Comparison of ENCODE assay signal across 26 mouse cellular contexts in the genomic region with DNA sequence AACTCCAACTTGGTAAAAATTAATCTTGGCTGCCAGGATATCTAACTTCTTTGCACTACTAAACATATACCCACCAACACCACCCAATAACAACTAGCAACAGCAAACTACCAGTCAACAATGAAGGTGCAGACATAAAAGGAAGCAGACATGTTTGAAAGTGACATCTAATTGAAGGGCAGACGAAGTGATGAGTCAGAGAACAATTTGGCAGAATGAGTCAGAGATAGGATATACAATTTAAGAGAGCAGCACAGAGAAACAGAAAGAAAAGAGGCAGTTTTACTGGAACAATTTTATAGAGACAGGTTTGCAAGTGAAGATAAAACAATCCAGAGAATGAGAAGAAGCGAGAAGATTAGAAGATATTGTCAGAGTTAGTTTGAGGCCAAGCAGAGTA. TPM values are rescaled to one million over a fixed set of nuclear protein-coding genes. Genes with fewer than 3 reads are reported as not detected.
"Had no signal": no experiment of that assay in that cellular context is flagged by ENCODE, and none has a peak within 500 bp of the region (broad histone marks: within the 10 kb centered on the region; RNA-seq: fewer than 3 reads in every experiment).

No protein-coding gene starts in this region.

- H3K4me1 ChIP-seq: heart, embryonic 10.5 days; heart, embryonic 12.5 days; hindbrain, embryonic 13.5 days; hindbrain, embryonic 15.5 days; kidney, embryonic 15.5 days; limb, embryonic 10.5 days; limb, embryonic 12.5 days; liver, embryonic 13.5 days; liver, embryonic 15.5 days had no signal

- H3K4me3 ChIP-seq: gastrocnemius, adult 2 months; heart, embryonic 10.5 days; heart, embryonic 12.5 days; hindbrain, embryonic 13.5 days; hindbrain, embryonic 15.5 days; kidney, embryonic 15.5 days; layer of hippocampus, adult 2 months; left cerebral cortex, adult 2 months; limb, embryonic 10.5 days; limb, embryonic 12.5 days; liver, embryonic 13.5 days; liver, embryonic 15.5 days had no signal

- H3K36me3 ChIP-seq: heart, embryonic 10.5 days; heart, embryonic 12.5 days; hindbrain, embryonic 13.5 days; hindbrain, embryonic 15.5 days; kidney, embryonic 15.5 days; limb, embryonic 10.5 days; limb, embryonic 12.5 days; liver, embryonic 13.5 days; liver, embryonic 15.5 days had no signal

- H3K27ac ChIP-seq: gastrocnemius, adult 2 months; heart, embryonic 10.5 days; hindbrain, embryonic 13.5 days; hindbrain, embryonic 15.5 days; hindbrain, postnatal 0 days; kidney, embryonic 15.5 days; kidney, postnatal 0 days; layer of hippocampus, adult 2 months; left cerebral cortex, adult 2 months; limb, embryonic 10.5 days; limb, embryonic 12.5 days; liver, embryonic 13.5 days; liver, embryonic 15.5 days had no signal

- H3K27me3 ChIP-seq: heart, embryonic 12.5 days; hindbrain, embryonic 13.5 days; hindbrain, embryonic 15.5 days; kidney, embryonic 15.5 days; limb, embryonic 12.5 days; liver, embryonic 13.5 days; liver, embryonic 15.5 days had no signal

- DNase-seq: gastrocnemius, adult 2 months; gastrocnemius, postnatal 10 days; gastrocnemius, postnatal 25 days; heart, adult 18-20 months; heart, postnatal 10 days; kidney, adult 11 months; kidney, adult 2 months; kidney, adult 9 months; kidney, postnatal 14 days; kidney, postnatal 36 days; liver; liver, embryonic 13.5 days had no signal

RNA-seq across cellular contexts. Expression of gene Col5a2, which starts 8.1 kb away (rescaled TPM):
- total RNA-seq: granulocyte monocyte progenitor cell, adult 5-6 weeks; hematopoietic stem cell, adult 5-6 weeks had no signal
